Mouse (Mus musculus) brain, embryonic 14.5 days (tissue): Measurements from ENCODE around the gene Wfikkn1. TPM values are rescaled to one million over a fixed set of nuclear protein-coding genes. Genes with fewer than 3 reads are reported as not detected.

Experiments used
- DNase-seq: peaks from one replicate; pipeline ENCODE4 v3.0.0-alpha.2; 2011; ENCODE audit warnings: low read depth
- CTCF ChIP-seq: fragments of 200-500 bp; IDR thresholded peaks from 2 replicates; pipeline ENCODE4 v1.5.1; 2012; ENCODE audit warnings: inconsistent platforms, mild to moderate bottlenecking, moderate library complexity, borderline replicate concordance; ENCODE audit not compliant: insufficient read depth, insufficient read length; ENCODE audit errors: extremely low read depth
- POLR2A ChIP-seq: fragments of 200-500 bp; IDR thresholded peaks from 2 replicates; pipeline ENCODE4 v1.6.1; 2012; ENCODE audit warnings: mild to moderate bottlenecking, inconsistent platforms, borderline replicate concordance; ENCODE audit not compliant: poor library complexity, insufficient read depth, insufficient read length, severe bottlenecking; ENCODE audit errors: extremely low read depth
- polyA plus RNA-seq: library from polyadenylated mRNA; depleted of rRNA; stranded (reverse); fragments of >200 nt; gene quantifications from 2 replicates; pipeline ENCODE4 v1.2.3, GENCODE M21; 2012

Wfikkn1 gene
- polyA plus RNA-seq, 1 experiment: 0.66 TPM

DNA sequence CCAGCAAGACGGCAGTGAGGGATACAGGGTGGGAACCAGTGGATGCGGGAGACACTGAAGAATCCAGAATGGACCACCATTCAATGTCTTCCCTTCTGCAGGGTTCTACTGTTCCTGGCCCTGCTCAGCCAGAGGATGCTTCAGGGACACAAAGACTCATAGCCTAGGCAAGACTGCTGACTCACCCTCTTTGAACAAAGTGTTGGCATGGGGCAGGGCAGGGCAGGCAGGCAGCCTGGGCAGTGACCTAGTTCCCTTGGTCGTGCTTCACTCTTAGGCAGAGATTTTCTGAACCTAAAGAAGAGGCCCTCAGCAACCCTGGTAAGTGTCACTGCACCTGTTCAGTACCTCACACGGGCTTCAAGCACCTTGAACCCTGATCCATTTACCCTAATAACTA is 31.2 kb upstream of the Wfikkn1 start:
- no peak for DNase-seq
- TF ChIP-seq POLR2A (no peak), CTCF (no peak)

DNA sequence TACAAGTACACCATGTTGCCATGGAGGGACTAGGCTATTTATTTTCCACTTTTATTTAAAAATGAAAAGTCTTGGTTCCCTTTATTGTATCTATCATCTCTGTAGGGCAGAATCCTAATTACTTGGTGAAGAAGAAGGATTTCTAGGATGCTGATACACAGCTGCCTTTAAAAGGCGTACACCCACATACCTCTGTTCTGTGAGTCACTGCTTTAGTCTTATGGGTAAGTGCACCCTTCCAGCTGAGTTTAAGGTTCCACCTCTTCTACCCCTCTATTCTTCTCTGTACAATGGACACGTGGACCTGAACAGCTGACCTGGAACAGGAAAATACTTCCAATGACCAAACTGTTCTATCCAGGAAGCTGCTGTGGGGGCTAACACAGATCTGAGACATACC is 27.0 kb upstream of the Wfikkn1 start:
- TF ChIP-seq POLR2A (no peak), CTCF (no peak)
- DNase-seq: no peak

DNA sequence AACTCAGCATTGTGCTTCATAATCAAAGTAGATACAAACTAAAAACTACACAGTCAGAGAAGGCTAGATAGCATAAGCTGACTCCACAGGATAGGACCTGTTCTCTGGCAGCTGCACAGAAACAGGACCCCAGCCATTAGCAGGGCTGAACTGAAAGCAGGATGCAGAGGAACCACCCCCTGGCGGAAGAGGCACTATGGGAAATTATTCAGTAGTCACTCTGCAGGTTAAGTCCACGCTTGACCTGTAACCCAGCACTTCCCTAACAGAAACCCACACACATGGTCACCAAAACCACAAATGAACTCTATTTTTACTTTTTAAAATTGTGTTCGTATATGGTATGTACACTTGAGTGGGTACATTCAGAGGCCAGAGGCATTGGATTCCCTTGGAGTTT is 22.4 kb upstream of the Wfikkn1 start:
- no peak for TF ChIP-seq CTCF
- TF ChIP-seq POLR2A: no peak
- no peak for DNase-seq

DNA sequence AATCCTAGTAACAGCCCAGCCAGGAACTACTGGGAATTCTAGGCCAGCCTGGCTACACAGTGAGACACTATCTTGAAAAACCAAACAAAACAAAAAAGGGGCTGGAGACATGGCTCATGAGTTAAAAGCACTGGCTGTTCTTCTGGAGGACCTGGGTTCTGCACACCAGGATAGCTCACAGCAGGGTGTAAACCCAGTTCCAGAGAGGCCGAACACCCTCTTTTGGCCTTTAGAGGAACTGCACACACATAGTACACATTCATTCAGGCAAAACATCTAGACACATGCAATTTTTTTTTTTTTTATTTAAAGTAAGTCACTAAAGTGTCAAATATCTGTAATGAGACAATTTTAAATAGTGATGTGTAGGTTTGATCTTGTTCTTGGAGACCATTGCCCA is 19.5 kb upstream of the Wfikkn1 start:
- TF ChIP-seq CTCF (no peak), POLR2A (no peak)
- no peak for DNase-seq

DNA sequence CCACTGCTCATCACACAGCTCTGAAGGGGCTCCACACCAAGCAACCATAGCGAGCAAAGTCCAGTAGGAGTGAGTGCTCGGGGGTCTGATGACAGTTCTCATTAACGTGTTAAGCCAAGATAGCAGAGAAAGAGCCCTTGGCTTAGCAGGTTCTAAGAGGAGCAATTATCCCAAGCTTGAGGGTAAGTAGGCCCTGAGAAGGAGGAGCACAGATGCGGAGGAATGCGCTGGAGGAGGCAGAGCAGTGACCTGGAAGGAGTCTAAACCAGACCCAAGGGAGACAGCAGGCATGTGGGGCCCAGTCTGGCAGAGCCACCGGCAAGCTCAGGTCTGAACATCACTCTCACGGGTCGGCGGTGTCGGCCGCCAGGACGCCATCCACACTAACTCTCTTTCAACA is 15.2 kb upstream of the Wfikkn1 start:
- DNase-seq: no peak
- TF ChIP-seq POLR2A: no peak
- no peak for TF ChIP-seq CTCF

DNA sequence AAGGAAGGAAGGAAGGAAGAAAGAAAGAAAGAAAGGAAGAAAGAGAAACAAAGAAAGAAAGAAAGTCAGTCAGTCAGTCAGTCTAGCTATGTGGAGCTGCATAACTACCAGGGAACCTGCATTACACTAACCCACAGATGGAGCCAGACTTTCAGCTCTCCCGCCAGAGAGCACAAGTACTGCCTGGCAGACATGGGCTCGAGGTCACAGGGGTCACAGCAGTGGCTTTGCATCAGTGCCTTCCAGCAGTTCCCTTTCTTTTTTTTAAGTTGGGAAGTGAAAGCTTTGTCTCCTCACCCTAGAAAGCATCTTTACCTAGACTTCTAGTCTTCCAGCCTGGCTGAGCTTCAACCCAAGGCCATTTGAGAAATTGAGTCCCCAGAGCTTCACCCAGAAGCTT is 14.8 kb upstream of the Wfikkn1 start:
- TF ChIP-seq CTCF (no peak), POLR2A (no peak)

DNA sequence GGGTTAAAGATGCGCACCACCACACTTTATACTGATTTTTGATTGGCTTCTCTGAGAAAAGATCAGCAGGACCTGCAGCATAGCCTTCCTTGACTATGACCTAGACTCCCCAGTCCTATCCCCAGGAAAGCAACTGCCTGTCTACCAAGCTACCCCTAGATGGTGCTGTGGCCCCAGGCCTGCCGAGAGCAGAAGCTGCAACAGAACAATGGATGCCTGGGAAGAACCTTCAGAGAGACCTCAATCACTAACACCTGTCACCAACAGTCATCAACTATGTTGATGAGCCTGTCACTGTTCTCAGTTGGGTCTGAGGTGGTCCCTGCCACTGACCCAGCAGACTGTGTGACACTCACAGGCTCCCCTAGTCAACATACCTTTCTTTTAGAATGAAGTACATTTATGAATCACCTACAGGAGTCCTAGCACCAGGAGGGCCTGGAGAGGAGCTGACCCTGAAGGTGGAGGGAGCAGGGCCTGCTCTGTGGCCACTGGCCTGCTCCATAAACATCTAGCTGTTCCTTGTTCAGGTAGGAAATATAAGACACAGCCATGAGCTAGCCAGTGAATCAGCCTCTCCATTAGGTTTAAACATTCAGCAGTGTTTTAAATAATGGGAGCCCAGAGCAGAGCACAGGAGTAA is 13.4 kb upstream of the Wfikkn1 start:
- DNase-seq: peak; percentile 90

More for the DNA sequence above, 14.8 kb upstream of the Wfikkn1 start:
- DNase-seq: no peak

DNA sequence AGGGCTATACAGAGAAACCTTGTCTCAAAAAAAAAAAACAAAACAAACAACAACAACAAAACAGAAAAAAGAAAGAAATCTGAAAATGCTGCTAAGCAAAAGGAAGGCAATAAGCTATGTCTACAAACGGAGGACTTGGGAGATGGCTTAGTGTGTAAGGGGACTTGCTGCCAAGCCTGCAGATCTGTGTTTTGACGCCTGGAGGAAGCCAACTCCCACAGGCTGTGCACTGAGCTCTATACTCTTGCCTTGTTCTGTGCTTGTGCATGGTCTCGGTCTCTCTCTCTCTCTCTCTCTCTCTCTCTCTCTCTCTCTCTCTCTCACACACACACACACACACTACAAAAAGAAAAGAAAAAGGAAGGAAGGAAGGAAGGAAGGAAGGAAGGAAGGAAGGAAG is 8.2 kb upstream of the Wfikkn1 start:
- TF ChIP-seq CTCF (no peak), POLR2A (no peak)
- DNase-seq: no peak

More for the DNA sequence above, 13.4 kb upstream of the Wfikkn1 start:
- TF ChIP-seq CTCF (peak; percentile 95), POLR2A (no peak)

DNA sequence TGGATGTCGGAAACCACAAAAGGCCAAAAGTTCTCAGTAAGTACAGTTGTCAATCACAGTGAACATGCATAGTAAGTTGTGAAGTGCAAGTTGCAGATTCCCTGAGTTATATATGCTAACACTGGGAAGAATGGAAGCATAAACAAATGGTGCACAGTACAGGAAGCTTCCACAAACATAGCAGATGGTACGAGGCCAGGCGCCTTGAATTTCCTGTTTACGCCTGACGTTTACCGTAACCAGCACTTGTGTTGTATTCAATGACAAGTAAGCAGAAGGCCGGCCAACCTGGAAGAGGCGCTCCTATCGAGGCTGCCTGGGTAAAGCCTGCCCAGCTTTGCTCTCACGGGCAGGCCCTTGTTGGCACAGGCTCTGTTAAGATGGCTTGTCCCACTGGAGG is 6.8 kb upstream of the Wfikkn1 start:
- TF ChIP-seq POLR2A (no peak), CTCF (no peak)
- DNase-seq: no peak

DNA sequence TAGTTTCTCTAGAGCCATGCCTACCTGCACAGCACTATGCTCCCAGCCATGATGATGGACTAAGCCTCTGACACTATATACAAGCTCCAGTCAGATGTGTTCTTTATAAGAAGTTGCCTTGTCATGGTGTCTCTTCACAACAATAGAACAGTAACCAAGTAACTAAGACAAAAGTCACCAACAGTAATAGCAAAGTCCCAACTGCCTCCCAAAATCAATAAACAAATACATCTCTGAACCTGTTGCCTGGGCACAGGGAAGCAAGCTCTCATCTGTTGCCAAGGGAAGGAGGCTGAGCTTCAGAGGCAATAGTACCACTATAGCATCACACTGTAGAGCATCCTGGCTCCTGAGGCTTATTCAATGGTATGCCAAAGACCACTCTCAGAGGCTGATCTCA is 6.1 kb upstream of the Wfikkn1 start:
- TF ChIP-seq CTCF: no peak
- no peak for TF ChIP-seq POLR2A
- no peak for DNase-seq

DNA sequence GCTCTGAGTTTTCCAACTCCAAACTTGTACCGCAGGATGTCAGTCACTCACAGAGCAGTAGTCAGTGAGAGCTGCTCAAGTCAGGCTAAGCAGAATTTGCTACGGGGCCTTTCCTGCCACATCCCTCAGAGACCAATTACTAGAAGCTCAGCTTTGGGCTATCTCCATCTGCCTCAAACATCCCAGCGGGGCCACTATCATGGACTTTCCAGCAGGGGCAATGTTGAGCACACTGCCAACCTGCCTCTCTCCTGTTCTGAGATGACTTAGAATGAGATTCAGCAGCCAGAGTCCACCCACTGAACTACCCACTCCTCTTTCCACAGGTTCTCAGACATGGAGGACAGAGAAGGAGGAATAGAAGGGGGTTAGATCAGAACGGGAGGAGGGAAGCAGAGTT is 5.0 kb upstream of the Wfikkn1 start:
- DNase-seq: no peak
- TF ChIP-seq POLR2A: no peak
- TF ChIP-seq CTCF: peak; percentile 48; the same call in 1 of the 2 replicates

DNA sequence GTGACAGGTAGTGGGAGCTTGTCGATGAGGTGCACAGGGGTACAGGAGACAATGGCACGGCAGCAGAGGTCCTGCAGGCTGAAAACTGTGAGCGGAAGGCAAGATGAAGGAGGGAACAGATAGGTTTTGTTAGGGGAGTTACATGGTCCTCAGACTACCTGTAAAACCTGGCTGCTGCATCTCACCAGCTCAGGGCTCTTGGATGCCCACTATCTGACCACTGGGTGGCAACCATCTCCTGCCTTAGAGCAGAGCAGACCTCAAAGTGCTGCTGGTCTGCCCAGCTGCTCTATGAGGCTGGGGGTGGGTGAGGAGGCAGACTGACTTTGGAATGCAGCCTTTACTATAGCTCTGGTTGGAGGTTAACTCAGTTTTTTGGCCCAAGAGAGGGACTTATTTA is 3.2 kb upstream of the Wfikkn1 start:
- TF ChIP-seq POLR2A: no peak
- no peak for TF ChIP-seq CTCF
- DNase-seq: no peak
